In the genomic region with DNA sequence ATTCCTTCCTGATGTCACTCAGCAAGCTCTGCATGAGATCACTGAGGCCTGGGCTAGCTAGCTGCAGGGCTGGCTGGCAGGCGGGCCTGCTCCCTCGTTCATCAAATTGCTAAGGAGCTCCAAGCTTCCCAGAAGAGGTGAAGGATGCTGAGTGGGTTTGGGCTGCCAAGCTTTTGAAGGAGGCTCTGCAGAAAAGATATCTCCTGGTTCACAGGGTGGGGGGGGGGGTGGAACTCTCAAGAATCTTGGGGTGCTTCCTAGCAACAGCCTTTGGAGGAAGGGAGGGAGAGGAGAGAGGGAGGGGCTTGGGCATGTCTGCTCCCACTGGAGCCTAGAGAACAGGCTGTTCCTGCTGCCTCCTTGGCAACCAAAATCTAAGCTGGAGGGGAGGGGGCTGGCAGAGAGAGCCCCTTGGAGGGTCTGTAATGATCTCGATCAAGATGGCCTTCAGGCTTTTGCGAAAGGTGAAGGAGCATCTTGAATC, we compare ENCODE assay signal across 11 mouse cellular contexts. TPM values are rescaled to one million over a fixed set of nuclear protein-coding genes. Genes with fewer than 3 reads are reported as not detected.
DNase-seq lines count a peak whose midpoint lies in the region; ATAC-seq and TF ChIP-seq lines count a peak whose summit lies in the region.
"Had no signal": no experiment of that assay in that cellular context is flagged by ENCODE, and none has a peak within 500 bp of the region (broad histone marks: within the 10 kb centered on the region; RNA-seq: fewer than 3 reads in every experiment).

No protein-coding gene starts in this region.

- DNase-seq in cerebellum, adult 11-12 months, result peak; percentile 57
- DNase-seq in cerebellum, adult 18-20 months, result no peak
- DNase-seq in G1E (ENCODE audit: low spot score), result no peak
- DNase-seq in hindbrain, embryonic 11.5 days (ENCODE audit: low spot score), result peak; percentile 50
- DNase-seq in lung, postnatal 36 days, result no peak
- no peak for DNase-seq in adrenal gland, postnatal 4 days (ENCODE audit: low spot score in 2 of 2)
- DNase-seq: kidney, adult 8-10 months; lung, embryonic 14.5 days had no signal

- no peak overlapping the region for H3K4me2 ChIP-seq in hindbrain, embryonic 11.5 days (replicated peaks; ENCODE audit: low read depth, low read length)
- peak overlapping the region; percentile 15; the same call in 1 of the 2 replicates for H3K4me2 ChIP-seq in liver, embryonic 16.5 days (ENCODE audit: low read depth, low read length)
- H3K4me2 ChIP-seq: lung, embryonic 14.5 days had no signal

- H3K27ac ChIP-seq in hindbrain, embryonic 11.5 days (ENCODE audit: low read depth, low read length), result peak overlapping the region; percentile 10
- H3K27ac ChIP-seq in liver, embryonic 16.5 days (ENCODE audit: low read length), result no peak overlapping the region

- peaks cover 5% of the 10 kb centered on the region for H3K36me3 ChIP-seq in G1E (replicated peaks)
- no peaks in the 10 kb centered on the region for H3K36me3 ChIP-seq in hindbrain, embryonic 11.5 days (ENCODE audit: control insufficient read depth, insufficient read depth, low read length)
- no peaks in the 10 kb centered on the region for H3K36me3 ChIP-seq in liver, embryonic 16.5 days (ENCODE audit: control insufficient read depth, insufficient read depth)

- TF ChIP-seq CTCF in G1E (IDR thresholded peaks at IDR 0.05; ENCODE audit: low read depth, low read length), result no peak

- H3K27me3 ChIP-seq in G1E (ENCODE audit: insufficient read depth, low read length), result no peaks in the 10 kb centered on the region
- no peaks in the 10 kb centered on the region for H3K27me3 ChIP-seq in hindbrain, embryonic 11.5 days (ENCODE audit: control insufficient read depth, insufficient read depth, low read length)
- no peaks in the 10 kb centered on the region for H3K27me3 ChIP-seq in liver, embryonic 16.5 days (ENCODE audit: control insufficient read depth, insufficient read depth, low read depth, low read length)

- peaks cover 11% of the 10 kb centered on the region for H3K9me3 ChIP-seq in G1E (replicated peaks)
- no peaks in the 10 kb centered on the region for H3K9me3 ChIP-seq in hindbrain, embryonic 11.5 days (ENCODE audit: control insufficient read depth, low read length)
- peaks cover 3% of the 10 kb centered on the region; the same call in 1 of the 2 replicates for H3K9me3 ChIP-seq in liver, embryonic 16.5 days (replicated peaks; ENCODE audit: control insufficient read depth, low read length)

- no peak overlapping the region for H3K9ac ChIP-seq in hindbrain, embryonic 11.5 days (ENCODE audit: low read depth, low read length)
- H3K9ac ChIP-seq in liver, embryonic 16.5 days (ENCODE audit: low read depth, low read length), result no peak overlapping the region
- H3K9ac ChIP-seq: lung, embryonic 14.5 days had no signal

- WGBS in hindbrain, embryonic 11.5 days, result 34% methylated on average over 4 of the region's 4 CpGs
- 47% methylated on average over 4 of the region's 4 CpGs for WGBS in liver, embryonic 16.5 days (ENCODE audit: insufficient replicate concordance)

- peaks cover 52% of the 10 kb centered on the region for H3K4me1 ChIP-seq in G1E (ENCODE audit: insufficient read depth, low read depth, low read length)
- H3K4me1 ChIP-seq in hindbrain, embryonic 11.5 days (replicated peaks; ENCODE audit: control insufficient read depth, insufficient read depth, low read length), result peaks cover 12% of the 10 kb centered on the region
- peaks cover 42% of the 10 kb centered on the region for H3K4me1 ChIP-seq in liver, embryonic 16.5 days (ENCODE audit: control insufficient read depth, low read depth, low read length)

- no peak for ATAC-seq in G1E (ENCODE audit: extremely low read depth, insufficient number of reproducible peaks, low FRiP score, poor library complexity, severe bottlenecking)
- ATAC-seq in hindbrain, embryonic 11.5 days (ENCODE audit: low FRiP score), result no peak
- ATAC-seq in liver, embryonic 16.5 days (ENCODE audit: low read depth), result no peak
- no peak for ATAC-seq in erythroid progenitor cell, adult 5-6 weeks (replicated peaks; ENCODE audit: low FRiP score, poor library complexity, severe bottlenecking)

- peak overlapping the region; percentile 54; the same call in 1 of the 2 replicates for H3K4me3 ChIP-seq in G1E (ENCODE audit: low read depth, low read length)
- H3K4me3 ChIP-seq in hindbrain, embryonic 11.5 days (ENCODE audit: low read depth, low read length), result no peak overlapping the region
- no peak overlapping the region for H3K4me3 ChIP-seq in liver, embryonic 16.5 days (ENCODE audit: low read depth, low read length)

RNA-seq across cellular contexts. Expression of a gene that starts 2.0 kb away (rescaled TPM):
- total RNA-seq in G1E (2014; fragmentation: Nextera tagmentation) (58.0 and 68.0 TPM in 2 replicates), G1E (2017) (20.1 and 20.3 TPM in 2 replicates)
- 32.3 and 33.1 TPM in 2 replicates for polyA plus RNA-seq in G1E (2012)
- 34.7 and 41.4 TPM in 2 replicates for polyA plus RNA-seq in hindbrain, embryonic 11.5 days (2014; fragmentation: Nextera tagmentation; extraction: Ambion mirVana)
- 6.5 and 7.7 TPM in 2 replicates for polyA plus RNA-seq in liver, embryonic 16.5 days (2015; fragmentation: Nextera tagmentation; extraction: Ambion mirVana)
- total RNA-seq in erythroid progenitor cell, adult 5-6 weeks (2015; ENCODE audit: low replicate concordance), result 8.6 and 13.8 TPM in 2 replicates
- 3.3 and 8.0 TPM in 2 replicates for total RNA-seq in erythroid progenitor cell, adult 5-6 weeks (2017; ENCODE audit: low replicate concordance)
- 100 to 1,000 TPM; 181 to 195 TPM for total RNA-seq in adrenal gland, postnatal 4 days (2021)

RNA-seq across cellular contexts. Expression of a gene that starts 9.2 kb away (rescaled TPM):
- total RNA-seq in G1E (2014; fragmentation: Nextera tagmentation) (55.8 and 95.6 TPM in 2 replicates), G1E (2017) (37.8 and 39.7 TPM in 2 replicates)
- 83.8 and 109 TPM in 2 replicates for polyA plus RNA-seq in G1E (2012)
- 47.3 and 60.8 TPM in 2 replicates for polyA plus RNA-seq in hindbrain, embryonic 11.5 days (2014; fragmentation: Nextera tagmentation; extraction: Ambion mirVana)
- 22.8 and 23.8 TPM in 2 replicates for polyA plus RNA-seq in liver, embryonic 16.5 days (2015; fragmentation: Nextera tagmentation; extraction: Ambion mirVana)
- 30.6 and 57.7 TPM in 2 replicates for total RNA-seq in erythroid progenitor cell, adult 5-6 weeks (2015; ENCODE audit: low replicate concordance)
- 14.7 and 25.0 TPM in 2 replicates for total RNA-seq in erythroid progenitor cell, adult 5-6 weeks (2017; ENCODE audit: low replicate concordance)
- total RNA-seq in adrenal gland, postnatal 4 days (2021), result 10 to 100 TPM; 75.7 to 84.8 TPM

RNA-seq across cellular contexts. Expression of a gene that starts 36.7 kb away (rescaled TPM):
- 0.75 and 3.1 TPM in 2 replicates for total RNA-seq in G1E (2014; fragmentation: Nextera tagmentation)
- 0.93 TPM in 2 replicates for total RNA-seq in G1E (2017)
- polyA plus RNA-seq in G1E (2012), result 2.3 TPM in 2 replicates
- 0.92 and 1.4 TPM in 2 replicates for polyA plus RNA-seq in hindbrain, embryonic 11.5 days (2014; fragmentation: Nextera tagmentation; extraction: Ambion mirVana)
- 0.65 and 0.66 TPM in 2 replicates for polyA plus RNA-seq in liver, embryonic 16.5 days (2015; fragmentation: Nextera tagmentation; extraction: Ambion mirVana)
- not detected in 2 replicates for total RNA-seq in erythroid progenitor cell, adult 5-6 weeks (2015; ENCODE audit: low replicate concordance)
- total RNA-seq in erythroid progenitor cell, adult 5-6 weeks (2017; ENCODE audit: low replicate concordance), result not detected in 2 replicates
- total RNA-seq in adrenal gland, postnatal 4 days (2021), result 100 to 1,000 TPM; 104 to 115 TPM

RNA-seq across cellular contexts. Expression of a gene that starts 37.4 kb away (rescaled TPM):
- total RNA-seq in G1E (2014; fragmentation: Nextera tagmentation) (not detected in 2 replicates), G1E (2017) (0.27 TPM in 1 of 2 replicates, not detected in the other)
- not detected in 2 replicates for polyA plus RNA-seq in G1E (2012)
- not detected in 2 replicates for polyA plus RNA-seq in hindbrain, embryonic 11.5 days (2014; fragmentation: Nextera tagmentation; extraction: Ambion mirVana)
- not detected in 2 replicates for polyA plus RNA-seq in liver, embryonic 16.5 days (2015; fragmentation: Nextera tagmentation; extraction: Ambion mirVana)
- not detected in 2 replicates for total RNA-seq in erythroid progenitor cell, adult 5-6 weeks (2015; ENCODE audit: low replicate concordance)
- total RNA-seq in erythroid progenitor cell, adult 5-6 weeks (2017; ENCODE audit: low replicate concordance), result not detected in 2 replicates
- total RNA-seq in adrenal gland, postnatal 4 days (2021), result not detected
- polyA plus RNA-seq: lung, embryonic 14.5 days; small intestine, adult 2 months had no signal

RNA-seq across cellular contexts. Expression of a gene that starts 56.1 kb away (rescaled TPM):
- 69.2 and 71.4 TPM in 2 replicates for total RNA-seq in G1E (2014; fragmentation: Nextera tagmentation)
- 75.6 and 76.1 TPM in 2 replicates for total RNA-seq in G1E (2017)
- 204 and 206 TPM in 2 replicates for polyA plus RNA-seq in G1E (2012)
- polyA plus RNA-seq in hindbrain, embryonic 11.5 days (2014; fragmentation: Nextera tagmentation; extraction: Ambion mirVana), result 154 and 155 TPM in 2 replicates
- polyA plus RNA-seq in liver, embryonic 16.5 days (2015; fragmentation: Nextera tagmentation; extraction: Ambion mirVana), result 86.4 and 86.5 TPM in 2 replicates
- total RNA-seq in erythroid progenitor cell, adult 5-6 weeks (2015; ENCODE audit: low replicate concordance), result 28.1 and 30.3 TPM in 2 replicates
- 23.6 and 30.7 TPM in 2 replicates for total RNA-seq in erythroid progenitor cell, adult 5-6 weeks (2017; ENCODE audit: low replicate concordance)
- 100 to 1,000 TPM; 137 to 147 TPM for total RNA-seq in adrenal gland, postnatal 4 days (2021)

Comparison
In these comparisons a context has a peak if more than half of its experiments do, and no peak if none do; other contexts are left out.
1. DNase-seq: peak in cerebellum, adult 11-12 months (single experiment) and hindbrain, embryonic 11.5 days (single experiment); none in cerebellum, adult 18-20 months (0 of 2), G1E (single experiment), lung, postnatal 36 days (single experiment) and adrenal gland, postnatal 4 days (0 of 2).
2. RNA of a gene that starts 36.7 kb away (total RNA-seq): 104 to 115 TPM in adrenal gland, postnatal 4 days; 0.75 to 3.1 TPM in G1E and not detected in erythroid progenitor cell, adult 5-6 weeks; every median in the first group is over 10 times any median in the second.